In genomic region chr10:87419940-87420385, GRCm38 (mm10) we compare ENCODE assay signal across 14 mouse cellular contexts.
A peak's percentile ranks its signal among the peaks of the same experiment; 100 is the strongest.
DNase-seq lines count a peak whose midpoint lies in the region; ATAC-seq and TF ChIP-seq lines count a peak whose summit lies in the region.
"Had no signal": no experiment of that assay in that cellular context is flagged by ENCODE, and none has a peak within 500 bp of the region (broad histone marks: within the 10 kb centered on the region; RNA-seq: fewer than 3 reads in every experiment).

No protein-coding gene starts in this region.

- peak overlapping the region; percentile 7; the same call in 1 of the 2 replicates for H3K4me2 ChIP-seq in forebrain, embryonic 16.5 days (ENCODE audit: low read length)
- H3K4me2 ChIP-seq in midbrain, embryonic 11.5 days = peak overlapping the region; percentile 23; the same call in 1 of the 2 replicates
- H3K4me2 ChIP-seq: lung, embryonic 15.5 days had no signal

- H3K4me1 ChIP-seq in forebrain, embryonic 16.5 days (replicated peaks; ENCODE audit: control insufficient read depth, insufficient read depth, low read length) = peaks cover 17% of the 10 kb centered on the region
- peaks cover 18% of the 10 kb centered on the region for H3K4me1 ChIP-seq in midbrain, embryonic 11.5 days (ENCODE audit: control insufficient read depth, insufficient read depth, low read length)
- H3K4me1 ChIP-seq: heart, embryonic 10.5 days; lung, embryonic 15.5 days had no signal

- 1% methylated on average over 6 of the region's 6 CpGs for whole genome bisulfite sequencing in forebrain, embryonic 16.5 days
- 1% methylated on average over 6 of the region's 6 CpGs for WGBS in midbrain, embryonic 11.5 days

- intact Hi-C loops in gastrocnemius, adult 2 months (cut with DNase I) = no loop called here

- H3K27me3 ChIP-seq in forebrain, embryonic 16.5 days (replicated peaks; ENCODE audit: control insufficient read depth, insufficient read depth, low read length) = no peaks in the 10 kb centered on the region
- no peaks in the 10 kb centered on the region for H3K27me3 ChIP-seq in midbrain, embryonic 11.5 days (ENCODE audit: control insufficient read depth, insufficient read depth, low read length)
- H3K27me3 ChIP-seq: lung, embryonic 15.5 days had no signal

- H3K9me3 ChIP-seq in forebrain, embryonic 16.5 days (ENCODE audit: control insufficient read depth, low read length) = no peaks in the 10 kb centered on the region
- no peaks in the 10 kb centered on the region for H3K9me3 ChIP-seq in midbrain, embryonic 11.5 days (ENCODE audit: control insufficient read depth, low read length)
- H3K9me3 ChIP-seq: heart, embryonic 10.5 days; lung, embryonic 15.5 days had no signal

- peak overlapping the region; percentile 62 for H3K27ac ChIP-seq in forebrain, embryonic 16.5 days (ENCODE audit: low read length)
- peak overlapping the region; percentile 94 for H3K27ac ChIP-seq in midbrain, embryonic 11.5 days (ENCODE audit: low read depth, low read length)
- no peak overlapping the region for H3K27ac ChIP-seq in gastrocnemius, adult 2 months
- H3K27ac ChIP-seq: heart, embryonic 10.5 days; lung, embryonic 15.5 days had no signal

- H3K4me3 ChIP-seq in forebrain, embryonic 16.5 days (replicated peaks; ENCODE audit: low read length) = no peak overlapping the region
- no peak overlapping the region for H3K4me3 ChIP-seq in midbrain, embryonic 11.5 days (ENCODE audit: low read depth, low read length)
- H3K4me3 ChIP-seq in gastrocnemius, adult 2 months = no peak overlapping the region
- H3K4me3 ChIP-seq: heart, embryonic 10.5 days; lung, embryonic 15.5 days; myocyte had no signal

- H3K9ac ChIP-seq in forebrain, embryonic 16.5 days (replicated peaks; ENCODE audit: low read depth, low read length) = no peak overlapping the region
- peak overlapping the region; percentile 52; the same call in 1 of the 2 replicates for H3K9ac ChIP-seq in midbrain, embryonic 11.5 days (ENCODE audit: low read length)
- H3K9ac ChIP-seq: lung, embryonic 15.5 days had no signal

- peak; percentile 92 for ATAC-seq in forebrain, embryonic 16.5 days
- ATAC-seq in midbrain, embryonic 11.5 days (ENCODE audit: low FRiP score) = peak; percentile 88
- ATAC-seq in megakaryocyte, adult 5-6 weeks (ENCODE audit: poor library complexity, severe bottlenecking) = no peak

- DNase-seq in right cerebral cortex, postnatal 10 days (ENCODE audit: low spot score in 2 of 2) = peak; percentile 40 to 41
- DNase-seq in right cerebral cortex, adult 18-20 months = no peak
- peak; percentile 95 for DNase-seq in midbrain, embryonic 11.5 days (ENCODE audit: low spot score, missing footprints)
- DNase-seq in retina, postnatal 1 day = peak; percentile 67
- no peak for DNase-seq in gastrocnemius, adult 2 months
- no peak for DNase-seq in spleen, postnatal 10 days (ENCODE audit: low spot score in 2 of 2)
- DNase-seq: adrenal gland, adult 2 months; kidney, postnatal 14 days; right cerebral cortex, postnatal 14 days had no signal

- no peaks in the 10 kb centered on the region for H3K36me3 ChIP-seq in forebrain, embryonic 16.5 days (ENCODE audit: control insufficient read depth, insufficient read depth)
- H3K36me3 ChIP-seq in midbrain, embryonic 11.5 days (ENCODE audit: control insufficient read depth, insufficient read depth, low read length) = no peaks in the 10 kb centered on the region
- H3K36me3 ChIP-seq: heart, embryonic 10.5 days; lung, embryonic 15.5 days had no signal

- no peak for TF ChIP-seq CTCF in gastrocnemius, adult 2 months (IDR thresholded peaks at IDR 0.05)

Comparison
In these comparisons a context has a peak if more than half of its experiments do, and no peak if none do; other contexts are left out.
1. DNase-seq: peak in right cerebral cortex, postnatal 10 days (2 of 2), midbrain, embryonic 11.5 days (single experiment) and retina, postnatal 1 day (single experiment); none in right cerebral cortex, adult 18-20 months (single experiment), gastrocnemius, adult 2 months (single experiment) and spleen, postnatal 10 days (0 of 2).